Mouse (Mus musculus): ENCODE results near the gene Plod1.

DNA sequence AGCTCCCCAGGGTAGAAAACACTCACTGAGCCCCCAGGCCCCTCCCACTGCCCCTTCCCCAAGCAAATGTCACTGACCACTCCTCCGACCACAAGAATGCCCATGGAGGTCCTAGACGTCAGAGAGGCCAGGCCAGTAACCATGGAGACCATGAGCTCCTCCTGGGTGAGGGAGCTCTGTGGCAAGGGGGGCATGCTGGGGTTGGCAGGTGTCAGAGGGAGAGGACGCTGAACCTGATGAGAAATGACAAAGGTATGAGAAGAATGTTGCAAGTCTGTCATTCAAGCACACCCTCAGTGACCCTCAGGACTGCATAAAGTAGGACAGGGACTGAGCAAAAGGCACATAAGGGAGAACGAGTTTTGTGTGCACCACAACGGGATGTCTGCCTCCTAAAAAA lies 56.7 kb downstream of the Plod1 start:
- TF ChIP-seq POLR2A (IDR thresholded peaks at IDR 0.05; ENCODE audit: low read depth, low read length) = no peak
- TF ChIP-seq CTCF (IDR thresholded peaks at IDR 0.05; ENCODE audit: borderline replicate concordance, insufficient read depth, low read length) = no peak
